Mouse (Mus musculus) embryonic stem cell, embryonic (primary cell): ENCODE data around the gene Usp24.

Experiments used
- CTCF ChIA-PET, 4 experiments: fragments of 300-600 bp in 2 of 4; fragments of 350-600 bp in 2 of 4; sonication (Branson Sonifier 250); formaldehyde crosslinking; loops; one replicate each; lab custom pipeline; 2022; ENCODE audit warnings: inconsistent platforms in 2 of 4; lab: Charles Lee
- POLR2A ChIA-PET, 4 experiments: fragments of 300-600 bp in 2 of 4; fragments of 350-600 bp in 2 of 4; sonication (Branson Sonifier 250); formaldehyde crosslinking; loops; one replicate each; lab custom pipeline; 2022; ENCODE audit warnings: antibody characterized with exemption in 4 of 4, inconsistent platforms in 1 of 4; lab: Charles Lee

Gene Usp24

DNA sequence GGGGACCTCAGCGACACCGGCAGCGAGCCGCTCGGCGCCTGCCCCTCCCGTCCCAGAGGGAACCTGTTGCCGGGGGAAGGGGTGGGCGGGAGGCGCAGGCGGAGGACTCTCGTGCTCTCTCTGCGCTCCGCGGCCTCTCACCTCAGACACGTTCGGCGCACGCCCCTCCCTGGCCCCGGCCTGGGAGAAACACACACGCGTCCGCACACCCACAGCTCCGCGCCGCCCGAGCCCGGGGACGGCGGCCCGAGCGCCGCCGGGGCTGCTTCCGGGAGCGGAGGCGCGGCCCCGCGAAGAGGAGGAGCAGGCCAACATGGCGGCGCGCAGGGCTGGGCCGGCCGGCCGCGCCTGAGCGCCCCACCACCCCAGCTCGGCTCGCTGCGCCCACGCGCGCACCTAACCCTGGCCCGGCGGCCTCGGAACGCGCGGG is at the start of gene Usp24:
Gene Usp24 (plus strand): TSS at position 293 of the 430 bp plus-strand sequence.
- POLR2A ChIA-PET, result interaction anchor here in 2 of 4 experiments (0.6 to 3.5 kb wide), 6 partner anchors 8 to 57 kb away, joined by 3 to 26 read pairs (median 8); no protein-coding TSS in a partner anchor
- CTCF ChIA-PET, result interaction anchor here in 1 of 4 experiments (0.5 kb wide), 1 partner anchor 12 kb away, joined by 3 read pairs; no protein-coding TSS in a partner anchor

DNA sequence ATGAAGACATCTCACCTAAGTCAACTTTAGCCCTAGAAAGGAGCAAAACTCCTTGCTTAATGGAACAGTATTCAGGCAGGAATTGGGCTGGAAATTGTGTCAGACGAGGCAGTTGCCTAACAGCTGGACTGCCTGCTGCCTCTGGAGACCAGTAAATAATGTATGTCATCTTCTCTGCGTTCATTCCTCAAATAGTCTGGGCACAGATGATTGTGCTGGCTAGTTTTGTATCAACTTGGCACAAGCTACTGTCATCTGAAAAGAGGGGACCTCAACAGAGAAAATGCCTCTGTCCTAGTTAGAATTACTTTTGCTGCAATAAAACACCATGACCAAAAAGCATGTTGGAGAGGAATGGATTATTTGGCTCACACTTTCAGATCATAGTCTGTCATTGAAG is 39.1 kb upstream of the Usp24 start:
- CTCF ChIA-PET, result no interaction called here
- POLR2A ChIA-PET, result interaction anchor here in 1 of 4 experiments (1.3 kb wide), 1 partner anchor 9 kb away, joined by 4 read pairs; no protein-coding TSS in a partner anchor

DNA sequence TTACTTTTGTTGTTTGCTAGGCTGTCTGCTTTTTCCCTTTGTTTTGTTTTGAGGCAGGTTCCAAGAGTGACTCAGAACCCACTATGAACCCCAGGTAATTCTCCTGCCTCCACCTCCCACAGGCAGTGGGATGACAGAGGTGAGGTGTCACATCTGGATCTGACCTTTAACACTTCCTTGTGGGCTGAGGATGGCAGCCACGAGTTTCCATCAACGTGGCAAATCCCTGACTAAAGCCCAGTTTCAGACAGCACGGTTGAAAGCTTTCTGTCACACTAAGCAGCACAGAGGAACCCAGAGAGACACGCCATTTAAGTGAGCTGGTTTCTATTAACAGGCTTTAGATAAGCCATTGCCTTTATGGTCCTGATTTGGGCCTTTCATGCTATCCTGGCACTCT is 36.8 kb upstream of the Usp24 start:
- POLR2A ChIA-PET, result interaction anchor here in 1 of 4 experiments (0.9 to 1.3 kb wide), 2 partner anchors 17 to 18 kb away, joined by 3 to 4 read pairs; no protein-coding TSS in a partner anchor
- CTCF ChIA-PET, result interaction anchor here in 1 of 4 experiments (0.6 kb wide), 1 partner anchor 47 kb away, joined by 3 read pairs; no protein-coding TSS in a partner anchor

DNA sequence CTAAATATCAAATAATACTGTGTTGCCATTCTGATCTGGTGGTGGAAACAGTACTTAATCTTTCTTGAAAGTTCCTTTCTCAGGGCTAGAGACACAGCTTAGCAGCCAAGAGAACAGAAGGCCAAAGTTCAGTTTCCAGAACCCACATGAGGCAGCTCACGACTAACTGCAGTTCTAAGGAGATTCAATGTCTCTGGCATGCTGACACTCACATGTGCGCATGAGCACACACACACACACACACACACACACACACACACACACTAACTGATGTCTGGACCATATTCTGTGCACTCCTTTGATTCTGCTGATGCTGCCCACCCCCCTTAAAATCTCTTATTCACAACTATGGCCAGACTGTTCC is 34.9 kb upstream of the Usp24 start:
- POLR2A ChIA-PET, result interaction anchor here in 1 of 4 experiments (0.6 to 1.1 kb wide), 3 partner anchors 15 to 176 kb away, joined by 3 to 4 read pairs (median 3); no protein-coding TSS in a partner anchor
- CTCF ChIA-PET, result interaction anchor here in 1 of 4 experiments (0.6 kb wide), 1 partner anchor 1310 kb away, joined by 3 read pairs; no protein-coding TSS in a partner anchor

DNA sequence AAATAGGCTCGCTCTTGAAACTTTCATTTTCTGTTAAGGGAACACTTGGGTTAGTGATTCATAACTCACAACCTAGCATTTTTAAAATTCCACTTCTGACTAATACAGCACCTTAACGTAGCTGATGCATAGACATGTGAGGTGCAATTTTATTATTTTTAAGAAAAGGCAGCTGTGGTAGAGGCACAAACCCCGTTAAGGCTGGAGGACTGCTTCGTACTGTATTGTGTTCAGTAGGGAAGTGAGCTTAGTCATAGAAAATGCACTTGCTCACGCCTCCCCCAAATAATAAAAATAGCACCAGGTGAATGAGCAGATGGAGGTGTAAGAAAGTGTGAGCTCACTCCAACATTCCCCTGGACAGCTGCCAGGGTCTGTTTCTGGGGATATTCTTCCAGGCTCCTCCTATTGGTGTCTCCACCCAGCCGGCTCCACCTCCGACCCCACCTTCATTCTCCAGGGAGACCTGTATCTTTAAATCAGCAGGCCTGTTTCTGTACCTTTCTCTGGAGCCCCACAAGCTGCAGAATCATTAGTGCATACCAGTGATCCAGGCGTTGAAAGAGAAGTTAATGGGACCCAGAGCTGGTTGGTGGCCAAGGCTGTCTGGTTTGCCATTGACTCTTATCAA is 34.4 kb upstream of the Usp24 start:
- POLR2A ChIA-PET, result interaction anchor here in 1 of 4 experiments (1.0 to 1.1 kb wide), 2 partner anchors 14 to 18 kb away, joined by 3 to 4 read pairs; no protein-coding TSS in a partner anchor
- CTCF ChIA-PET, result interaction anchor here in 1 of 4 experiments (0.6 kb wide), 1 partner anchor 13 kb away, joined by 3 read pairs; no protein-coding TSS in a partner anchor

DNA sequence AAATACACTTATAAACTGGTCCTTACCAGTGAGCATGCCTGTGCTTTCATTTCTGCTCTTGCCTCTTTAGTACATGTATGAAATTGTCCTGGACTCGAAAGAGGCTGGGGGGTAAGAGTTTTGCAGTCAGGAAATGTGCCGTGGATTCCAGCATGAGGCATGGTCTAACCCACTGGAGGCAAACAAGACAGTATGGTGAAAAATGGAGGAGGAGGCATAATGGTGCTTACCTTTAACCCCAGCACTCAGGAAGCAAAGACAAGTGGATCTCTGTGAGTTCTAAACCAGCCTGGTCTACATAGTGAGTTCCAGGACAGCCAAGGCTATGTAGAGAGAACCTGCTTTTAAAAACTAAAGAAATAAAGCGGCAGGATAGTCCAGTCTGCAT is 33.9 kb upstream of the Usp24 start:
- POLR2A ChIA-PET, result no interaction called here
- CTCF ChIA-PET, result interaction anchor here in 1 of 4 experiments (0.6 kb wide), 1 partner anchor 14 kb away, joined by 3 read pairs; no protein-coding TSS in a partner anchor

DNA sequence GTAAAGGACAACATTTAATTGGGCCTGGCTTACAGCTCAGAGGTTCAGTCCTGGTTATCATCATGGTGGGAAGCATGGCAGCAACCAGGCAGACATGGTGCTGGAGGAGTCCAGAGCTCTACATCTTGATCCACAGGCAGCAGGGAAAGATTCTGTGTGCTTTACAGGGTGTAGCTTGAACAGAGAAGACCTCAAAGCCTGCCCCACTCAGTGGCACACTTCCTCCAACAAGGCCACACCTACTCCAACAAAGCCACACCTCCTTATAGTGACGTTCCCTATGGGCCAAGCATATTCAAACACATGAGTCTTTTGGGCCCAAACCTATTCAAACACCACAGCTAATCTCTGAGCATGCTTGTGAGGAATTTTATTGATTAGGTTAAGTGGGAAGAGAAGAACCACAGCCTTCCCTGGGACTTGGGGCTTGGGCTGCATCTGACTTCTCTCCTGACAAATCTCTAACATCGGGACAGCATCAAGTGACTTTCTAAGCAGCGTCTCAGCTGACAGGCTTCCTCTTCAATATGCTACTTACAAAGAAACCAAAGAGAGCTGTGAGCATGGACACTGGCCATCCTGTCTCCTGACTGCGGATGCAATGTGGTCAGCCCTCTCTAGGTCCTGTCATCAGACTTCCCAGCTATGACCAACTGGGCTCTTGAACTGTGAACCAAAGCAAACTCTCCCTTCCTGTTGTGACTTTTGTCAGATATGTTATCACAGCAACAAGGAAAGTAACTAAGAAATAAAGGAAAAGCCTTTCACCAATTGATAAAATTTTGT is 28.9 kb upstream of the Usp24 start:
- CTCF ChIA-PET, result interaction anchor here in 1 of 4 experiments (0.6 kb wide), 1 partner anchor 41 kb away, joined by 10 read pairs; no protein-coding TSS in a partner anchor
- POLR2A ChIA-PET, result interaction anchor here in 2 of 4 experiments (1.3 to 2.1 kb wide), 2 partner anchors 9 kb away, joined by 3 to 6 read pairs; no protein-coding TSS in a partner anchor

DNA sequence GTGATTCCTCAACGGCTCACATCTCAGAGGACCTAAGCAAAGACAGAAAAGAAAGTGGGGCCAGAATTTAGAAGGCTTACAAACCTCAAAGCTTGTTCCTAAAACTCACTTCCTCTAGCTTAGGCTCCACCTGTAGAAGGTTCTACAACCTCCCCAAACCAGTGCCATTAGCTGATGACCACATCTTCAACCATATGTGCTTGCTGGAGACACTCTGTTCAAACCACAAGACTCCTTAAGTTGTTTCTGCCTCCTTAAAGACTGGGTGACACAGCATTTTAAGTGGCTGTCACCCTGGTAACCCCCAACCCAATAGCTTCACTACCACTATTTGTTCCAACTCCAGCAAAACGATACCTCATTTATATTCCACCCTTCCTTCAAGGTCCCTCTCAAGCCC is 25.8 kb upstream of the Usp24 start:
- ChIA-PET CTCF (no interaction called here), POLR2A (interaction anchor here in 1 of 4 experiments (1.3 kb wide), 1 partner anchor 13 kb away, joined by 5 read pairs; no protein-coding TSS in a partner anchor)

DNA sequence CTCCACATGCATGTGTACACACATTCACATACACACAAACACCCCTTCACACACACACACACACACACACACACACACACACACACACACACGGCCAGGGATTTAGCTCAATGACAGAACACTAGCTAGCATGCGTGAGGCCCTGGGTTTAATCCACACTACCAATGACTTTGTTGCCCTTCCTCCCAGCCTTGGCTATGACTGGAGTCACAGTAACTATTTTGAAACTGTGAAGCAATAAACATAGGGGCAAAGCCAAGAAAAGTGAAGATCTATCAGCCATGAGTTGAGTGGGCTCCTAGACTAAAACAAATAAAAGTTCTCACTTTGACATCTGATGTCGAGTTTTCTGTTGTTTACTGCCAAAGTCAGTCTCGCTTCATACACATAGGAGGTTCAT is 23.2 kb upstream of the Usp24 start:
- POLR2A ChIA-PET, result interaction anchor here in 3 of 4 experiments (0.6 to 1.6 kb wide), 4 partner anchors 9 to 321 kb away, joined by 3 to 5 read pairs (median 3); no protein-coding TSS in a partner anchor
- CTCF ChIA-PET, result interaction anchor here in 1 of 4 experiments (0.5 kb wide), 1 partner anchor 98 kb away, joined by 3 read pairs; no protein-coding TSS in a partner anchor

DNA sequence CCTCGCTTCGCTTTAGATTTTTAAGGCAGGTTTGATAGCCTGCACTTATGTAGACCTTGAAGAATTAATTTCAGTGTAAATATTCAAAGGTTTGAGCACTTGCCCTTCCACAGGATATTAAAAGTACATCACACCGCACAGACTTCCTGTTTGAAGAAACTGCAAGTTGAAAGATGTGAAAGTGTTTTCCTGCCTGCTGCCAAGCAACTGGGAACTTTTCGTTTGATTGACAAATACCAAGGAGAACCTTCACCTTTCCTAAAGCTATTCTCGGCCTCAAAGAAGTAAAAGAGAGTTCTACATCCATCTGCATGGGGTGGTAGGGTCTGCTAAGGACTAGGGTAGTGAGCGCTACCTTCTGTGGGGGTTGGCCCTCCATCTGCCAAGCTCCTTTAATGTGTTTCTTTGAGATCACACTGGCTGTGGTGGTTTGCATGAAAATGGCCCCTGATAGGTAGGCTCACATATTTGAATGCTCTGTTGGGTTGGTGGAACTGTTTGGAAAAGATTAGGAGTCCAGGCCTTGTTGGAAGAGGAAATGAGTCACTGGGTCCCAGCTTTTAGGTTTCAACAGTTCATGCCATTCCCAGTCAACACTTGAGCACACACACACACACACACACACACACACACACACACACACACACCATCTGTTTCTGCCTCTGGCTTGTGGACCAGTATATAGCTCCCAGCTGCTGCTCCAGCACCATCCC is 22.5 kb upstream of the Usp24 start:
- POLR2A ChIA-PET, result interaction anchor here (0.6 to 1.6 kb wide), 6 partner anchors 10 to 482 kb away, joined by 3 to 5 read pairs (median 3); no protein-coding TSS in a partner anchor

DNA sequence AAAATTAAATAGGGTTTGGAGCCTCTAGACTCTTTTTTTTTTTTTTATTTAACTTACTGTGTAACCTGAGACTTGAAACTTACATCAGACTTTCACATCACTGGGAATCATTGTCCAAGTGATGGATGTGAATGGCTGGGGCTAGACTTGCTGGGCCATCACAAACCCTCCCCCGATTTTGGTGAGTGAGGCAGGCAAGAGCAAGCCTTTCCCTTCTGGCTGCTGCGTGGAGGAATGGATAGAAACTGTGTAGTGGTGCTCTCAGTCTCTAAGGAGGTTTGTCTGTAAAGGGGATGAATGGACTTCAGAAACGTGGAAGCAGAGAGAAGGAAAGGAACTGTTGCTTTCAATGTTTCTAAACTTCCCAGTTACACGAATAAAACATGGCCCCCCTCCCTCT is 20.3 kb upstream of the Usp24 start:
- CTCF ChIA-PET, result interaction anchor here in 1 of 4 experiments (0.6 kb wide), 2 partner anchors 16 to 196 kb away, joined by 3 to 4 read pairs; no protein-coding TSS in a partner anchor
- POLR2A ChIA-PET, result interaction anchor here in 2 of 4 experiments (0.9 to 3.1 kb wide), 10 partner anchors 9 to 319 kb away, joined by 3 to 26 read pairs (median 4); partner anchors contain the start of gene Usp24 (in 2 of the 2)

More for the DNA sequence above, 22.5 kb upstream of the Usp24 start:
- CTCF ChIA-PET, result interaction anchor here in 1 of 4 experiments (0.5 kb wide), 1 partner anchor 97 kb away, joined by 3 read pairs; no protein-coding TSS in a partner anchor

DNA sequence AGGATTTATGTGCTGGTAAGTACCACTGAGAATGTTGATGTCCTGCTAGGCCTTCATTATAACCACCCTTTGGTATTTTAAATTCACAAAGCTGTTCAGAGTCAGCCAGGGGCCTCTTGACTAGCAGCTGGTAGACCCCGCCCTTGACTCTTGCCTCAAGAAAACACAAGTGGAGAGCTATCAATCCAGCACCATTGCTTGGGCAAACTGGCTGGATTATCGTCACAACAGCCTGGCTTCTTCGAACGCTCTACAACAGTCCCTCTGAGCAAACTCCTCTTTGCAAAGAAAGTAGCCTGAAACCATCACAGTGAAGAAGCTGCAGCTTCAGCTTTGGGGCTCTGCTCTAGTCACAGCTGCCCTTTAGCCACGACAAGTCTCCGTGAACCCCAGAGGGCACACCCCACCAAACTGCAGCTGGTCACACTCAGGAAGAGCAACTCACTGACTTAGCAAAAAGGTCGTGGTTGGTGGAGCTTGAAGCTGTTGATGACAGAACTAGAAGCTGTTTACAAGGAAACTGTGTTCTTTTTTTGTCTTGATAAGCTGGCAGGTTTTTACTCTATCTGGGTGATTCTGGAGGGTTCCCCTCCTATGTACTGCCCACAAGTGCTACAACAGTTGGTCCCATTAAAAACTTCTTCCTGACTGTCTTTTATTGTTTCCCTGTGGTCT is 19.5 kb upstream of the Usp24 start:
- CTCF ChIA-PET, result interaction anchor here in 1 of 4 experiments (0.5 kb wide), 1 partner anchor 13 kb away, joined by 3 read pairs; no protein-coding TSS in a partner anchor
- POLR2A ChIA-PET, result interaction anchor here in 3 of 4 experiments (0.5 to 3.1 kb wide), 20 partner anchors 9 to 1193 kb away, joined by 3 to 26 read pairs (median 4); partner anchors contain the start of gene Usp24 (in 2 of the 3)

DNA sequence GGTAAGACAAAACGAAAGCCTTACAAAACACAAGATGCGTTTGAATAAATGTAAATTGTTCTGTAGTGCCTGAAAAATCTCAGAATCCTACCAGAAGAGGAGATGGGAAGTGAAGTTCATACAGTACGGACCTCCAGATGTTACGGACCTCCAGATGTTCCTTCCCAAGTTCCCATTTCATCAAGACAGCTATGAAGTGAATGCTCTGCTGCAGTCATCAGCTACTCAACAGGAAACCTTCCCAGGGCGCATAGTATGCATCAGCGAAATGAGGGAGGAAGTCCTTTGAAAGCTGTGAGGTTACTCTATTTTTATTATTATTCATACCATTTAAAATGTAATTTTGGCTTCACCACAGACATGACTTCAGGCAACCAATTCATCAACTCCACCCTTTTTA is 14.7 kb upstream of the Usp24 start:
- POLR2A ChIA-PET, result interaction anchor here in 2 of 4 experiments (0.7 to 1.5 kb wide), 2 partner anchors 12 to 38 kb away, joined by 3 to 6 read pairs; no protein-coding TSS in a partner anchor
- CTCF ChIA-PET, result no interaction called here

DNA sequence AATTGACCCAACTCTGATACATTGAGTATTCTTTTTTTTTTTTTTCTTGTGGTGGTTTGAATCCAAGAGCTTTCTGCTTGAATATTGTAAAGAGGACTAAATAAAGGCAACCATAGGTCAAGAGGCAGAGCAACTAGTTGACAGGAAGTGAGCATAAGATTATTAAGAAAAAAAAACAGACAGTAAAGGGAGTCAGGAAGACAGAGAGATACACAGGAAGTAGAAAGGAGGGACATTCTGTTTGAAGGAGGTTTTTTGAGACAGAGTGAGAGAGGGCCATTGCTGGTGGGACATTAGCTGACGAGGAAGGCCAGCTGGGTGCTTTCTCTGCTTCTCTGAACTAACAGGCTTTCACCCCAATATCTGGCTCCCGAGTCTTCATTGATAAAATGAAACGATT is 7.9 kb upstream of the Usp24 start:
- CTCF ChIA-PET, result interaction anchor here in 1 of 4 experiments (0.6 kb wide), 1 partner anchor 65 kb away, joined by 3 read pairs; no protein-coding TSS in a partner anchor
- POLR2A ChIA-PET, result interaction anchor here in 1 of 4 experiments (0.6 to 1.5 kb wide), 5 partner anchors 8 to 1281 kb away, joined by 3 read pairs; partner anchors contain the start of gene Usp24

DNA sequence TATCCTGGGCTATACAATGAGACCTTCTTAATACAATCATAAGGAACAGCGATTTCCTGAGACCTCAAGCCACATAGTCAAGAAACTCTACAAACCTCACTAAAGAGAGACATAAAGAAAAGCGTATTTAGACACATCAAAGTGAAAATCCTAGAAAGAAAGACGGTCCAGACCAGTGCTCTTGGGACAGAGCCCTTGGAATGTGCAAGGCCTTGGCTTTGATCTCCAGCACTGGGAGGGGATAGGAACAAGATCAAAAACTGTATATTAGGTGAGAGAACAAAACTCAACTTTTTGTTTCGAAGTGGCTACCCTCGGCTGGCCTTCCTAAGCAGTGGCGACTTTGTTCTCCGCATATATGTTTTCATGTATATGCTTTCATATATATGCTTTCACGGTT is 3.4 kb upstream of the Usp24 start:
- ChIA-PET CTCF (no interaction called here), POLR2A (interaction anchor here in 1 of 4 experiments (1.8 kb wide), 1 partner anchor 19 kb away, joined by 5 read pairs; no protein-coding TSS in a partner anchor)

DNA sequence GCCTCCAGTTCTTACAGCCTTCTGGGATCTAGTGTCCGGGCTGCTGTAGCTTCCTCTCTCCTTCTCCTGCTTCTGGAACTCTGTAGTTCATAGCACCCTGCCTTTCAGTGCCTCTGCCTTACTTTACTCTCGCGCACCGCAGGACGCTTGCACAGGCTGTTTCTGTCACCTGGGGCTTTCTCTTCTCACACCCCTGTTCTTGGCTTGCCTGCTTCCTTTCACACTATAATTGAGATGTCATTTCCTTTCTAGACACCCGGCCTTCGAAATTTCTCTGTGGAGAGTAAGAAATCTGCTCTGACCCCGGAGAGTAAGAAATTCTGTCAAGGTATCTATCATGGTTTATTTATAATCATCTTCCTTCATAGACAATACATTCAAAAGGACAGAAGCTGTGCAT is 2.9 kb upstream of the Usp24 start:
- POLR2A ChIA-PET, result interaction anchor here in 2 of 4 experiments (1.2 to 3.5 kb wide), 4 partner anchors 8 to 20 kb away, joined by 3 to 26 read pairs (median 12); no protein-coding TSS in a partner anchor
- CTCF ChIA-PET, result no interaction called here
